Mouse (Mus musculus) heart, postnatal 0 days (tissue): ENCODE results near the gene Tmem205.

Experiments
- CTCF ChIP-seq: IDR thresholded peaks from 2 replicates; pipeline ENCODE4 v1.5.1; 2016; ENCODE audit warnings: antibody characterized with exemption, control low read depth, low read depth
- EP300 ChIP-seq: IDR thresholded peaks from 2 replicates; pipeline ENCODE4 v1.6.1; 2016; ENCODE audit warnings: antibody characterized with exemption, low read depth

GRCm38 (mm10) chr9:21960135-21960534 is 32.8 kb upstream of the Tmem205 start:
- no peak for TF ChIP-seq CTCF
- TF ChIP-seq EP300 = no peak
